Mouse (Mus musculus): Measurements from ENCODE around the gene Prpf3. TPM values are rescaled to one million over a fixed set of nuclear protein-coding genes. Genes with fewer than 3 reads are reported as not detected.
"Not testable (repeated sequence)": the region's sequence is repeated elsewhere in the genome, so short reads cannot be mapped to it uniquely, and the experiment has no call there.

The Prpf3 gene
- polyA plus RNA-seq, 1 experiment from 2014 or later, result 22.7 TPM

- H3K36me3 ChIP-seq (replicated peaks), result no peaks in the 10 kb centered on the region
- peak; percentile 96 for ATAC-seq (ENCODE audit: insufficient read depth)
These were observed 36.2 kb downstream of the Prpf3 start for GRCm38 (mm10) chr3:95819351-95819985.

GRCm38 (mm10) chr3:95818571-95819288, 37.0 kb downstream of the Prpf3 start, which contains the start of gene Rprd2:
TSS of gene Rprd2 (minus strand) at chr3:95818863.
- no peaks in the 10 kb centered on the region for H3K9me3 ChIP-seq (replicated peaks)
- H3K4me1 ChIP-seq (replicated peaks), result peaks cover 38% of the 10 kb centered on the region
- no peaks in the 10 kb centered on the region for H3K36me3 ChIP-seq (replicated peaks)
- peak within 1 kb of the TSS; percentile 100 for H3K27ac ChIP-seq (replicated peaks)
- peak within 1 kb of the TSS; percentile 92 for H3K9ac ChIP-seq
- WGBS (ENCODE audit: insufficient replicate concordance), result under 1% methylated on average over 60 of the region's 60 CpGs
- ATAC-seq (ENCODE audit: insufficient read depth), result peak; percentile 43
- peak within 1 kb of the TSS; percentile 92 for H3K4me3 ChIP-seq (replicated peaks)
- peak within 1 kb of the TSS; percentile 82 for H3K4me2 ChIP-seq
- H3K27me3 ChIP-seq, result no peaks in the 10 kb centered on the region

More at GRCm38 (mm10) chr3:95819351-95819985, 36.2 kb downstream of the Prpf3 start:
- WGBS (ENCODE audit: insufficient replicate concordance), result under 1% methylated on average over 49 of the region's 49 CpGs
- H3K4me1 ChIP-seq (replicated peaks), result peaks cover 38% of the 10 kb centered on the region
- H3K27ac ChIP-seq (replicated peaks), result peak overlapping the region; percentile 100
- no peaks in the 10 kb centered on the region for H3K9me3 ChIP-seq (replicated peaks)
- peak overlapping the region; percentile 82 for H3K4me2 ChIP-seq
- no peaks in the 10 kb centered on the region for H3K27me3 ChIP-seq
- peak overlapping the region; percentile 68 for H3K9ac ChIP-seq
- peak overlapping the region; percentile 92 for H3K4me3 ChIP-seq (replicated peaks)

GRCm38 (mm10) chr3:95818026-95818511, 37.6 kb downstream of the Prpf3 start:
- Histone ChIP-seq H3K9me3 (replicated peaks) (no peaks in the 10 kb centered on the region), H3K36me3 (replicated peaks) (no peaks in the 10 kb centered on the region), H3K27ac (replicated peaks) (peak overlapping the region; percentile 100), H3K4me3 (replicated peaks) (peak overlapping the region; percentile 92), H3K27me3 (no peaks in the 10 kb centered on the region), H3K9ac (peak overlapping the region; percentile 92), H3K4me1 (replicated peaks) (peaks cover 44% of the 10 kb centered on the region), H3K4me2 (peak overlapping the region; percentile 82)
- WGBS (ENCODE audit: insufficient replicate concordance), result under 1% methylated on average over 21 of the region's 21 CpGs
- no peak for ATAC-seq (ENCODE audit: insufficient read depth)

- no peaks in the 10 kb centered on the region for H3K27me3 ChIP-seq
- H3K36me3 ChIP-seq (replicated peaks), result 0 out of 2 replicates have a peak, but pooled peaks cover 4% of the 10 kb centered on the region
- H3K9me3 ChIP-seq (replicated peaks), result no peaks in the 10 kb centered on the region
- peak overlapping the region; percentile 82 for H3K4me2 ChIP-seq
- H3K4me1 ChIP-seq (replicated peaks), result peaks cover 48% of the 10 kb centered on the region
- peak overlapping the region; percentile 19 for H3K4me3 ChIP-seq (replicated peaks)
- H3K9ac ChIP-seq, result no peak overlapping the region
- 60% methylated on average over 3 of the region's 3 CpGs for WGBS (ENCODE audit: insufficient replicate concordance)
- ATAC-seq (ENCODE audit: insufficient read depth), result no peak
- peak overlapping the region; percentile 10; the same call in 1 of the 2 replicates for H3K27ac ChIP-seq (replicated peaks)
These were observed 39.0 kb downstream of the Prpf3 start for GRCm38 (mm10) chr3:95816681-95817080.

GRCm38 (mm10) chr3:95808384-95808783, 47.3 kb downstream of the Prpf3 start:
- H3K27ac ChIP-seq (replicated peaks), result no peak overlapping the region
- no peak overlapping the region for H3K9ac ChIP-seq
- no peak overlapping the region for H3K4me3 ChIP-seq (replicated peaks)
- H3K4me1 ChIP-seq (replicated peaks), result peaks cover 42% of the 10 kb centered on the region
- no peak for ATAC-seq (ENCODE audit: insufficient read depth)
- H3K4me2 ChIP-seq, result no peak overlapping the region
- no peaks in the 10 kb centered on the region for H3K9me3 ChIP-seq (replicated peaks)
- 27% methylated on average over 2 of the region's 2 CpGs for WGBS (ENCODE audit: insufficient replicate concordance)
- H3K27me3 ChIP-seq, result no peaks in the 10 kb centered on the region
- peaks cover 28% of the 10 kb centered on the region for H3K36me3 ChIP-seq (replicated peaks)

- Histone ChIP-seq H3K4me1 (replicated peaks) (peaks cover 44% of the 10 kb centered on the region), H3K36me3 (replicated peaks) (peaks cover 28% of the 10 kb centered on the region)
- not testable (repeated sequence) for H3K9ac ChIP-seq; H3K27me3 ChIP-seq; H3K4me2 ChIP-seq; H3K27ac ChIP-seq (replicated peaks); H3K4me3 ChIP-seq (replicated peaks); ATAC-seq (ENCODE audit: insufficient read depth); H3K9me3 ChIP-seq (replicated peaks)
- WGBS (ENCODE audit: insufficient replicate concordance), result 64% methylated on average over 6 of the region's 6 CpGs
These were observed 48.1 kb downstream of the Prpf3 start for GRCm38 (mm10) chr3:95807630-95808029.

GRCm38 (mm10) chr3:95806677-95807076, 49.0 kb downstream of the Prpf3 start:
- peaks cover 48% of the 10 kb centered on the region for H3K4me1 ChIP-seq (replicated peaks)
- H3K9ac ChIP-seq, result no peak overlapping the region
- no peak overlapping the region for H3K27ac ChIP-seq (replicated peaks)
- no peak for ATAC-seq (ENCODE audit: insufficient read depth)
- no peaks in the 10 kb centered on the region for H3K27me3 ChIP-seq
- H3K4me3 ChIP-seq (replicated peaks), result no peak overlapping the region
- WGBS (ENCODE audit: insufficient replicate concordance), result 0% methylated on average over 1 of the region's 1 CpGs
- H3K4me2 ChIP-seq, result no peak overlapping the region
- H3K9me3 ChIP-seq (replicated peaks), result no peaks in the 10 kb centered on the region
- H3K36me3 ChIP-seq (replicated peaks), result peaks cover 23% of the 10 kb centered on the region

- no peak overlapping the region for H3K27ac ChIP-seq (replicated peaks)
- H3K36me3 ChIP-seq (replicated peaks), result peaks cover 23% of the 10 kb centered on the region
- no peaks in the 10 kb centered on the region for H3K9me3 ChIP-seq (replicated peaks)
- H3K4me2 ChIP-seq, result no peak overlapping the region
- WGBS (ENCODE audit: insufficient replicate concordance), result 90% methylated on average over 4 of the region's 4 CpGs
- no peaks in the 10 kb centered on the region for H3K27me3 ChIP-seq
- peaks cover 35% of the 10 kb centered on the region for H3K4me1 ChIP-seq (replicated peaks)
- H3K4me3 ChIP-seq (replicated peaks), result no peak overlapping the region
- ATAC-seq (ENCODE audit: insufficient read depth), result no peak
- no peak overlapping the region for H3K9ac ChIP-seq
These were observed 51.8 kb downstream of the Prpf3 start for GRCm38 (mm10) chr3:95803851-95804250.

GRCm38 (mm10) chr3:95798756-95799155, 56.9 kb downstream of the Prpf3 start:
- WGBS (ENCODE audit: insufficient replicate concordance), result 61% methylated on average over 4 of the region's 4 CpGs

GRCm38 (mm10) chr3:95794299-95794698, 61.4 kb downstream of the Prpf3 start:
- Histone ChIP-seq H3K4me1 (replicated peaks) (peaks cover 9% of the 10 kb centered on the region; the same call in 1 of the 2 replicates), H3K27me3 (no peaks in the 10 kb centered on the region), H3K36me3 (replicated peaks) (no peaks in the 10 kb centered on the region), H3K27ac (replicated peaks) (no peak overlapping the region), H3K4me2 (no peak overlapping the region), H3K9me3 (replicated peaks) (no peaks in the 10 kb centered on the region), H3K4me3 (replicated peaks) (no peak overlapping the region), H3K9ac (no peak overlapping the region)
- WGBS (ENCODE audit: insufficient replicate concordance), result 64% methylated on average over 1 of the region's 1 CpGs
- no peak for ATAC-seq (ENCODE audit: insufficient read depth)

More at GRCm38 (mm10) chr3:95798756-95799155, 56.9 kb downstream of the Prpf3 start:
- Histone ChIP-seq H3K4me1 (replicated peaks) (peaks cover 24% of the 10 kb centered on the region), H3K27ac (replicated peaks) (no peak overlapping the region), H3K27me3 (no peaks in the 10 kb centered on the region), H3K36me3 (replicated peaks) (peaks cover under 1% of the 10 kb centered on the region; the same call in 1 of the 2 replicates), H3K9ac (no peak overlapping the region), H3K4me2 (no peak overlapping the region), H3K4me3 (replicated peaks) (no peak overlapping the region), H3K9me3 (replicated peaks) (no peaks in the 10 kb centered on the region)
- no peak for ATAC-seq (ENCODE audit: insufficient read depth)

GRCm38 (mm10) chr3:95793662-95794061, 62.0 kb downstream of the Prpf3 start:
- no peaks in the 10 kb centered on the region for H3K27me3 ChIP-seq
- 66% methylated on average over 2 of the region's 2 CpGs for WGBS (ENCODE audit: insufficient replicate concordance)
- no peak overlapping the region for H3K9ac ChIP-seq

More at GRCm38 (mm10) chr3:95793662-95794061, 62.0 kb downstream of the Prpf3 start:
- H3K4me3 ChIP-seq (replicated peaks), result no peak overlapping the region
- no peaks in the 10 kb centered on the region for H3K9me3 ChIP-seq (replicated peaks)
- H3K36me3 ChIP-seq (replicated peaks), result no peaks in the 10 kb centered on the region
- peaks cover 7% of the 10 kb centered on the region; the same call in 1 of the 2 replicates for H3K4me1 ChIP-seq (replicated peaks)
- no peak for ATAC-seq (ENCODE audit: insufficient read depth)
- no peak overlapping the region for H3K27ac ChIP-seq (replicated peaks)
- H3K4me2 ChIP-seq, result no peak overlapping the region
